In genomic region chr4:117928699-117929241, GRCm38 (mm10) we compare ENCODE assay signal across 8 mouse cellular contexts. TPM values are rescaled to one million over a fixed set of nuclear protein-coding genes. Genes with fewer than 3 reads are reported as not detected.
A peak's percentile ranks its signal among the peaks of the same experiment; 100 is the strongest.
DNase-seq lines count a peak whose midpoint lies in the region; ATAC-seq and TF ChIP-seq lines count a peak whose summit lies in the region.

No protein-coding gene starts in this region.

- no peak for TF ChIP-seq POLR2A in olfactory bulb, adult 2 months (IDR thresholded peaks at IDR 0.05; ENCODE audit: insufficient read depth, low read depth, low read length)

- H3K4me3 ChIP-seq in intestine, embryonic 15.5 days (replicated peaks) = peak overlapping the region; percentile 47
- H3K4me3 ChIP-seq in liver, embryonic 16.5 days (ENCODE audit: low read depth, low read length) = peak overlapping the region; percentile 44
- peak overlapping the region; percentile 28 for H3K4me3 ChIP-seq in olfactory bulb, adult 2 months (ENCODE audit: insufficient read depth, low read depth, low read length)

- peak; percentile 8 for DNase-seq in thymus, postnatal 25 days
- DNase-seq in thymus, postnatal 36 days = no peak
- DNase-seq in cerebellum, adult 9-11 months = peak; percentile 63
- peak; percentile 68 for DNase-seq in gastrocnemius, adult 18-20 months (ENCODE audit: low spot score)

- ATAC-seq in intestine, embryonic 15.5 days = peak; percentile 41
- ATAC-seq in liver, embryonic 16.5 days (ENCODE audit: low read depth) = peak; percentile 94
- ATAC-seq in monocyte, adult 5-6 weeks (replicated peaks; ENCODE audit: insufficient number of reproducible peaks, low FRiP score, low TSS enrichment, poor library complexity, severe bottlenecking) = no peak

- 0 out of 2 replicates have a peak, but pooled peaks have one; percentile 7 for TF ChIP-seq CTCF in olfactory bulb, adult 2 months (IDR thresholded peaks at IDR 0.05; ENCODE audit: insufficient read depth, low read depth, low read length)

- H3K4me2 ChIP-seq in intestine, embryonic 15.5 days (replicated peaks) = peak overlapping the region; percentile 96
- peak overlapping the region; percentile 74 for H3K4me2 ChIP-seq in liver, embryonic 16.5 days (ENCODE audit: low read depth, low read length)

- H3K27ac ChIP-seq in intestine, embryonic 15.5 days = peak overlapping the region; percentile 49
- H3K27ac ChIP-seq in liver, embryonic 16.5 days (ENCODE audit: low read length) = peak overlapping the region; percentile 64
- 0 out of 2 replicates have a peak overlapping the region, but pooled peaks have one; percentile 16 for H3K27ac ChIP-seq in olfactory bulb, adult 2 months (ENCODE audit: insufficient read depth, low read depth, low read length)

- H3K27me3 ChIP-seq in intestine, embryonic 15.5 days (replicated peaks) = peaks cover 24% of the 10 kb centered on the region
- peaks cover 65% of the 10 kb centered on the region for H3K27me3 ChIP-seq in liver, embryonic 16.5 days (ENCODE audit: control insufficient read depth, insufficient read depth, low read depth, low read length)

- peak overlapping the region; percentile 53 for H3K9ac ChIP-seq in intestine, embryonic 15.5 days
- H3K9ac ChIP-seq in liver, embryonic 16.5 days (ENCODE audit: low read depth, low read length) = peak overlapping the region; percentile 60

- H3K36me3 ChIP-seq in intestine, embryonic 15.5 days = no peaks in the 10 kb centered on the region
- H3K36me3 ChIP-seq in liver, embryonic 16.5 days (ENCODE audit: control insufficient read depth, insufficient read depth) = no peaks in the 10 kb centered on the region

- WGBS in intestine, embryonic 15.5 days = 3% methylated on average over 13 of the region's 13 CpGs
- 1% methylated on average over 13 of the region's 13 CpGs for whole genome bisulfite sequencing in liver, embryonic 16.5 days (ENCODE audit: insufficient replicate concordance)
- 12% methylated on average over 13 of the region's 13 CpGs for WGBS in olfactory bulb, adult 2 months

- H3K9me3 ChIP-seq in intestine, embryonic 15.5 days = no peaks in the 10 kb centered on the region
- H3K9me3 ChIP-seq in liver, embryonic 16.5 days (replicated peaks; ENCODE audit: control insufficient read depth, low read length) = no peaks in the 10 kb centered on the region

- H3K4me1 ChIP-seq in intestine, embryonic 15.5 days (replicated peaks) = peaks cover 35% of the 10 kb centered on the region
- H3K4me1 ChIP-seq in liver, embryonic 16.5 days (ENCODE audit: control insufficient read depth, low read depth, low read length) = peaks cover 35% of the 10 kb centered on the region
- H3K4me1 ChIP-seq in olfactory bulb, adult 2 months (ENCODE audit: control insufficient read depth, insufficient read depth, low read length) = peaks cover 32% of the 10 kb centered on the region

RNA-seq across cellular contexts. Expression of gene Artn, which starts 0.8 kb away (rescaled TPM):
- under 1 TPM; 0.19 to 0.27 TPM for total RNA-seq in gastrocnemius, adult 18-20 months (2021)
- polyA plus RNA-seq in intestine, embryonic 15.5 days (2015; fragmentation: Nextera tagmentation; extraction: Ambion mirVana) = 6.3 TPM in 2 replicates
- polyA plus RNA-seq in liver, embryonic 16.5 days (2015; fragmentation: Nextera tagmentation; extraction: Ambion mirVana) = 2.2 and 2.3 TPM in 2 replicates
- polyA plus RNA-seq in olfactory bulb, adult 2 months (2012; ENCODE audit: insufficient read depth, insufficient read length, low replicate concordance, missing spikeins) = not detected in 2 replicates
- not detected in 3 replicates for total RNA-seq in monocyte, adult 5-6 weeks (2017)

RNA-seq across cellular contexts. Expression of gene Ipo13, which starts 14.0 kb away (rescaled TPM):
- total RNA-seq in gastrocnemius, adult 18-20 months (2021) = 100 to 1,000 TPM; 262 to 289 TPM
- polyA plus RNA-seq in intestine, embryonic 15.5 days (2015; fragmentation: Nextera tagmentation; extraction: Ambion mirVana) = 34.9 and 39.3 TPM in 2 replicates
- polyA plus RNA-seq in liver, embryonic 16.5 days (2015; fragmentation: Nextera tagmentation; extraction: Ambion mirVana) = 17.4 and 17.5 TPM in 2 replicates
- polyA plus RNA-seq in olfactory bulb, adult 2 months (2012; ENCODE audit: insufficient read depth, insufficient read length, low replicate concordance, missing spikeins) = 213 TPM in 1 of 2 replicates, not detected in the other
- 4.4 to 15.6 TPM (median 7.5 TPM) in 3 replicates for total RNA-seq in monocyte, adult 5-6 weeks (2017)

RNA-seq across cellular contexts. Expression of gene Dph2, which starts 36.9 kb away (rescaled TPM):
- total RNA-seq in gastrocnemius, adult 18-20 months (2021) = 1 to 10 TPM; 3.1 to 3.2 TPM
- polyA plus RNA-seq in intestine, embryonic 15.5 days (2015; fragmentation: Nextera tagmentation; extraction: Ambion mirVana) = 17.1 and 18.3 TPM in 2 replicates
- 5.1 and 5.8 TPM in 2 replicates for polyA plus RNA-seq in liver, embryonic 16.5 days (2015; fragmentation: Nextera tagmentation; extraction: Ambion mirVana)
- not detected in 2 replicates for polyA plus RNA-seq in olfactory bulb, adult 2 months (2012; ENCODE audit: insufficient read depth, insufficient read length, low replicate concordance, missing spikeins)
- 2.1 to 15.0 TPM (median 4.2 TPM) in 3 replicates for total RNA-seq in monocyte, adult 5-6 weeks (2017)

RNA-seq across cellular contexts. Expression of gene Atp6v0b, which starts 41.6 kb away (rescaled TPM):
- total RNA-seq in gastrocnemius, adult 18-20 months (2021) = 10 to 100 TPM; 82.2 to 83.6 TPM
- polyA plus RNA-seq in intestine, embryonic 15.5 days (2015; fragmentation: Nextera tagmentation; extraction: Ambion mirVana) = 239 and 288 TPM in 2 replicates
- 160 and 165 TPM in 2 replicates for polyA plus RNA-seq in liver, embryonic 16.5 days (2015; fragmentation: Nextera tagmentation; extraction: Ambion mirVana)
- polyA plus RNA-seq in olfactory bulb, adult 2 months (2012; ENCODE audit: insufficient read depth, insufficient read length, low replicate concordance, missing spikeins) = not detected in 2 replicates
- 121 to 188 TPM (median 178 TPM) in 3 replicates for total RNA-seq in monocyte, adult 5-6 weeks (2017)

RNA-seq across cellular contexts. Expression of gene B4galt2, which starts 45.5 kb away (rescaled TPM):
- 1 to 10 TPM; 1.8 to 2.0 TPM for total RNA-seq in gastrocnemius, adult 18-20 months (2021)
- polyA plus RNA-seq in intestine, embryonic 15.5 days (2015; fragmentation: Nextera tagmentation; extraction: Ambion mirVana) = 14.0 and 15.6 TPM in 2 replicates
- 0.76 and 1.3 TPM in 2 replicates for polyA plus RNA-seq in liver, embryonic 16.5 days (2015; fragmentation: Nextera tagmentation; extraction: Ambion mirVana)
- not detected in 2 replicates for polyA plus RNA-seq in olfactory bulb, adult 2 months (2012; ENCODE audit: insufficient read depth, insufficient read length, low replicate concordance, missing spikeins)
- total RNA-seq in monocyte, adult 5-6 weeks (2017) = not detected in 3 replicates

Comparison
In these comparisons a context has a peak if more than half of its experiments do, and no peak if none do; other contexts are left out.
1. DNase-seq: peak in thymus, postnatal 25 days (single experiment), cerebellum, adult 9-11 months (single experiment) and gastrocnemius, adult 18-20 months (single experiment); none in thymus, postnatal 36 days (0 of 2).
2. Peak in every context shown above with its lines, with median percentiles within 50 percentile points of each other: H3K27ac ChIP-seq and H3K4me3 ChIP-seq.